9 mouse cellular contexts compared by ENCODE assay signal in genomic region chr12:77531294-77531693, GRCm38 (mm10).
DNase-seq lines count a peak whose midpoint lies in the region; ATAC-seq and TF ChIP-seq lines count a peak whose summit lies in the region.
"Had no signal": no experiment of that assay in that cellular context is flagged by ENCODE, and none has a peak within 500 bp of the region (broad histone marks: within the 10 kb centered on the region; RNA-seq: fewer than 3 reads in every experiment).

No protein-coding gene starts in this region.

- 68% methylated on average over 5 of the region's 5 CpGs for WGBS in small intestine, adult 2 months
- 82% methylated on average over 5 of the region's 5 CpGs for WGBS in forebrain, embryonic 13.5 days

- no peak for TF ChIP-seq POLR2A in testis, adult 2 months (IDR thresholded peaks at IDR 0.05; ENCODE audit: control insufficient read depth, low read depth, low read length)
- TF ChIP-seq POLR2A in small intestine, adult 2 months (IDR thresholded peaks at IDR 0.05; ENCODE audit: low read depth, low read length) = no peak

- no peaks in the 10 kb centered on the region for H3K4me1 ChIP-seq in testis, adult 2 months (ENCODE audit: control insufficient read depth, insufficient read depth, low read length)
- H3K4me1 ChIP-seq in small intestine, adult 2 months (ENCODE audit: control insufficient read depth, insufficient read depth, insufficient read length, low read length) = peaks cover 3% of the 10 kb centered on the region; the same call in 1 of the 2 replicates
- H3K4me1 ChIP-seq in forebrain, embryonic 13.5 days = 0 out of 2 replicates have a peak, but pooled peaks cover 7% of the 10 kb centered on the region
- H3K4me1 ChIP-seq: liver, embryonic 15.5 days had no signal

- no peak overlapping the region for H3K9ac ChIP-seq in forebrain, embryonic 13.5 days
- H3K9ac ChIP-seq: liver, embryonic 15.5 days had no signal

- no peak overlapping the region for H3K4me3 ChIP-seq in testis, adult 2 months (ENCODE audit: control insufficient read depth, low read depth, low read length)
- H3K4me3 ChIP-seq in small intestine, adult 2 months (ENCODE audit: low read depth, low read length) = no peak overlapping the region
- no peak overlapping the region for H3K4me3 ChIP-seq in forebrain, embryonic 13.5 days
- H3K4me3 ChIP-seq: liver, embryonic 15.5 days had no signal

- no peaks in the 10 kb centered on the region for H3K9me3 ChIP-seq in forebrain, embryonic 13.5 days (replicated peaks)
- H3K9me3 ChIP-seq: liver, embryonic 15.5 days had no signal

- peak; percentile 34; the same call in 1 of the 2 replicates for TF ChIP-seq CTCF in testis, adult 2 months (IDR thresholded peaks at IDR 0.05; ENCODE audit: control insufficient read depth, insufficient read depth, insufficient replicate concordance, low read depth, low read length)
- peak; percentile 76 for TF ChIP-seq CTCF in small intestine, adult 2 months (IDR thresholded peaks at IDR 0.05; ENCODE audit: extremely low read depth, insufficient read length, insufficient replicate concordance, low read depth, low read length)

- H3K36me3 ChIP-seq in testis, adult 2 months (ENCODE audit: control insufficient read depth, insufficient read depth, low read length) = no peaks in the 10 kb centered on the region
- H3K36me3 ChIP-seq in small intestine, adult 2 months (ENCODE audit: control insufficient read depth, insufficient read depth, low read length) = no peaks in the 10 kb centered on the region
- H3K36me3 ChIP-seq in forebrain, embryonic 13.5 days (ENCODE audit: poor library complexity, severe bottlenecking) = no peaks in the 10 kb centered on the region
- H3K36me3 ChIP-seq: liver, embryonic 15.5 days had no signal

- peak; percentile 70 for DNase-seq in CD4-positive, CD25-positive, alpha-beta regulatory T cell, adult 2 months (ENCODE audit: low read depth, low spot score)
- DNase-seq in testis, postnatal 14 days (ENCODE audit: low spot score) = no peak
- peak; percentile 27 to 58 for DNase-seq in kidney, adult 8-10 months
- no peak for DNase-seq in layer of hippocampus, adult 11-12 months (ENCODE audit: low spot score)

- no peak overlapping the region for H3K4me2 ChIP-seq in forebrain, embryonic 13.5 days
- H3K4me2 ChIP-seq: liver, embryonic 15.5 days had no signal

- no peaks in the 10 kb centered on the region for H3K27me3 ChIP-seq in testis, adult 2 months (ENCODE audit: control insufficient read depth, insufficient read depth, low read length)
- H3K27me3 ChIP-seq in small intestine, adult 2 months (ENCODE audit: control insufficient read depth, insufficient read depth, low read length) = no peaks in the 10 kb centered on the region
- H3K27me3 ChIP-seq in forebrain, embryonic 13.5 days = no peaks in the 10 kb centered on the region
- H3K27me3 ChIP-seq: liver, embryonic 15.5 days had no signal

- ATAC-seq in CD4-positive, CD25-positive, alpha-beta regulatory T cell, adult 4 months = no peak
- ATAC-seq in forebrain, embryonic 13.5 days = no peak

- no peak overlapping the region for H3K27ac ChIP-seq in testis, adult 2 months (ENCODE audit: control insufficient read depth, insufficient read depth, low read depth, low read length)
- no peak overlapping the region for H3K27ac ChIP-seq in small intestine, adult 2 months (ENCODE audit: insufficient read depth, low read depth, low read length)
- H3K27ac ChIP-seq in forebrain, embryonic 13.5 days = no peak overlapping the region
- H3K27ac ChIP-seq: liver, embryonic 15.5 days had no signal

Comparison
In these comparisons a context has a peak if more than half of its experiments do, and no peak if none do; other contexts are left out.
1. DNase-seq: peak in CD4-positive, CD25-positive, alpha-beta regulatory T cell, adult 2 months (single experiment) and kidney, adult 8-10 months (2 of 2); none in testis, postnatal 14 days (single experiment) and layer of hippocampus, adult 11-12 months (single experiment).